Mouse (Mus musculus) bone marrow macrophage, adult 2 months (primary cell): ENCODE data around the gene Gm38394.

Source experiments
- CTCF ChIP-seq: IDR thresholded peaks from 2 replicates; pipeline ENCODE4 v1.5.1; 2012; ENCODE audit warnings: low read depth, mild to moderate bottlenecking, low read length, moderate library complexity
- POLR2A ChIP-seq: IDR thresholded peaks from 2 replicates; pipeline ENCODE4 v1.6.1; 2012; ENCODE audit warnings: mild to moderate bottlenecking, low read depth, low read length, borderline replicate concordance

DNA sequence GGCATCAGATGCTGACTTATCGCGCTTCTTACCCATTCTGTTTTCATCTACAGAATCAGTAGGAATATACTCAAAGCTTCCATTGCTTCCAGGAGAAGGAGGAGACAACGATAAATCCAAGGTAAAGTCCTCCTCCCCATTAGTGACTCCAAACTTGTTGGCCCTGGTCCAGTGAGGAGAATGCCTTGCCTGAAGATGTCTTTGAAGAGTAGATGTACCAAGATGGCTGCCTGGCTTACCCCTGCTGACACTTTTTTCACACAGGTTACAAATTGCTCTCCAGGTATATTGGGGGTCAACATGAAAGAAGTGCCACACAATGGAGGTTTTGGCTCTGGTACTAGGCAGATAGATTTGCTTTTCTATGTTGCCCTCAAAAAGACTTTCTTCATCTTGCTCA, 2.2 kb downstream of the Gm38394 start:
- TF ChIP-seq CTCF (no peak), POLR2A (no peak)
